Mouse (Mus musculus) ES-Bruce4 (cell line): Measurements from ENCODE around the gene Hmga1.

Experiments
- CTCF ChIP-seq: IDR thresholded peaks from one replicate; pipeline ENCODE4 v1.8.1; 2011; ENCODE audit warnings: low read depth, low read length
- EP300 ChIP-seq: IDR thresholded peaks from 2 replicates; pipeline ENCODE4 v1.6.1; 2011; ENCODE audit warnings: low read depth, low read length; ENCODE audit not compliant: insufficient read depth
- POLR2A ChIP-seq: IDR thresholded peaks from one replicate; pipeline ENCODE4 v1.8.1; 2011; ENCODE audit warnings: low read length; ENCODE audit not compliant: insufficient read depth

DNA sequence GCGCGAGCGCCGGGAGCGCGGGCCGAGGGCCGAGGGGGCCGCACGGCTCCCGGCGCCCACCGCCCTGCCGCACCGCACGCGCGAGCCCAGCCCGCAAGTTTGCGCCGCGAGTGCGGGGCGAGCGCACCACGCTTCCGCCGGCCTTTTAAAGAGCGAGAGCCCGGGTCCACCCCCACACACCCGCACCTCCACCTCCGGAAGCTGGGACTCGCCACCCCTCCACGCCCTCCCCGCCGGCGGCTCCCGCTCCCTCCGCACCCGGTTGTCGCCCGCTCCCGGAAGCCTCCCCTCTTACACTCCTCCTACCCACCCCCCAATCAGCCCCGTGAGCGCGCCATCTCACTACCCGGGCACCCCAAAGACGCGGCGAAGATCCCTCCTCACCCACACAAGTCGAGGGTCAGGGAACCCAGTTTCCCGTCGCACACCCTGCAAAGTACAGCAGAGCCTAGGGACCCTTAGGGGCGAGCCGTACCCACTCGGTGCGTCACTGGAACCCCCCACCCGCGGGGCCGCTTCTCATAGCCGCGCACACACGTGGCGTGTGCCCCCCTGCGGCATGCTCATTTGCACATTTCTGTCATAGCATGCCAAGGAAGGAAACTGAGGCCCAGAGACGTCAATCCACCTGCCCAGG is 42.9 kb upstream of the Hmga1 start:
- no peak for TF ChIP-seq CTCF
- TF ChIP-seq POLR2A: no peak
- TF ChIP-seq EP300: no peak
